Mouse (Mus musculus) kidney, postnatal 10 days (tissue): ENCODE measurements around the gene Cep78.

ENCODE experiments used
- DNase-seq: peaks from one replicate; pipeline ENCODE4 v3.0.0; 2021; ENCODE audit warnings: mixed read lengths

The Cep78 gene

DNA sequence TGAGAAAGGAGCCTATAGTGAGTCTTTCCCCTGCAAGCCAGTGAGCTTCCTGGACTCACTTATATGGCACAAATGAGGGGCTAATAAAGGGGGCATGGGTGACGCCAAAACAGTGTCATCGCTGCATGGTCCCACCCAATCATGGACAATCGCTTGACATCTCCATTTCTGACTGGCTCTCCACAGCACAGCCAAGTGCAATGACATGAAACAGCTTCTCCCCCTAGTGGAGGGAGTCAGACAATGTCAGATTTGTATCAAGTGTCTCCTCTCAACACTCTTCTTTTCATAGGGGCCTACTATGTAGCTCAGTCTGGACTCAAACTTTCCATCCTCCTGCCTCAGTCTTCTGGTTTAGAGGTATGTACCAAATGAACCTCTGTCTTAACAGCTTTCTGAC lies 19.7 kb downstream of the Cep78 start:
- DNase-seq: peak; percentile 59

DNA sequence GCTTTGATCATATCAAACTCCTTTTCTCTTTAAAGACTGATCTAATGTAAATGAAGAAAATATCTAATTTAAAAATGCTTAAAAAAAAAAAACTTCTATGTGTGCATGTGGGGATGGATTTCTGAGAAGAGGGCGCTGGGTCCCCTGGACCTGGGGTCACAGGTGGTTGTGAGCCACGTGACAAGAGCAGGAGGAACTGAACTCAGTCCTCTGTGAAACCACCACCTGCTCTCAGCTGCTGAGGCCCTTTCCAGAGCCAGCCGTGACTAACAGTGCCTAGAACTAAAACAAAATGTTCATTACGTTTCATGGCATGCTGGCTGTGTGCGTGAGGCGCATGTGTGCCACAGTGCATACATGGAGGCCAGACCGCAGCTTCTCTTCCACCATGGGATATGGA lies 20.3 kb downstream of the Cep78 start:
- no peak for DNase-seq

DNA sequence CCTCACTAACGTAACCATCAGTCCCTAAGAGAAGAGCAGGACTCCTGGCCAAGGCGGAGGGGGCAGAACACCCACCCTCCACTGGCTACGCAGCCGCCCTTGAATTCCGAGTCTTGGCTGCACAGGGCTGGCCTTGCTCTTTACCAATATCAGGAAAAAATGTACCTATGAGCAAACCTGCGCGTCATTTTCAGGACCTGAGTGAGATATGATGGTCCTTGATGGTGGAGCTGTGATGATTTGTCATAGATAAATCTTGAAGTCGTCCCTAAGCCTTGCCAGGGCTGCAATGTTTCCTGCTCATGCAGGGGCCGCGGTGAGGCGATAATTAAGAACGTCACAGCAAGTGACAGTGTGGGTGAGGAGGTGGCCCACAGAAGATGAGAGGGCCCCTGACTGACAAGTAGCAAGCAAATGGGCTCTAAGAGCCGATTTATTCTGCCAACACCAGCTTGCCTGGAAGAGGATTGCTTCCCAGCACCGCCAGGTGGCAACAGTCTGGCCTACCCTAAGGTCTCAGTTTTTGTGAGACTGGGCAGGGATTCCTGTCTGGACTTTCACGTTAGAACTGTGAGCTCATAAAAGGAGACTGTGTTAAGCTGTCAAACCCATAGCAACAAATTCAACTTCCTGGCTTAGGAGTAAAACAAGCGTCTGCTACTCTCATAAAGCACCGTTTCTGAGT lies 21.6 kb downstream of the Cep78 start:
- no peak for DNase-seq

DNA sequence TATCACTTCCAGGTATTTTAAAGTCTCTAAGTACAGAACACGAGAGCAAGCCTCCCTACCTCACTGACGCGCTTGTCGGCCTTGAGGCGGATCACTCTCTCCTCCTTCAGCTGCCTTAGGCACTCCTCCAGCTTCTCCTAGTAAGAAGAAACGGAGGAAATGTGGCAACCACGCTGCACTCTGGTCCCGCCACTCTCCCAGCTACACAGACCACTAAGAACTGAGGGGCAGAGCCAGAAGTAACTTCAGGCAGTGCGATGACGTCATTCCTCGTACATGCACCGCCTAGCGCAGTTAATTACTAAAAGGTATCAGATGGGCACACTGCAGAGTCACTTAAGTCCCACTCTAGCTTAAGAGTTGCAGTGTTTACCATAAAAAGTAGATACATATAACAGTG lies 22.5 kb downstream of the Cep78 start:
- DNase-seq: no peak

DNA sequence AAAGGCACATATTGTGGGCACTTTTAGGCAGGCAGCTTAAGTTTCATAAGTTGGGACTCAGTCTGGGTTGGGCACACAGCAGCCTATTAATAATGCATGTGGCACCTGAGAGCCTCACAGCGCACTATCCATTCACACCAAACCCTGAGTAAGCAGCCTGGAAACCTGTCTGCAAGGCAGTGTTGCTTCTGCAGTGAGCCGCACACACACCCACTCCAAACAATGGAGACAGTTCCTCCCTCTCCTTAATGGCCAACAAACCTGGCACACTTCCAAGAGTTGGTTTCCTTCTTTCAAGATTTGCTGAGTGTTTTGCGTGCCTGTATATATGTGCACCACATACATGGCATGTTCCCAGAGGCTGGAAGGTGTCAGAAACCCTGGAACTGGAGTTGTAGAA lies 34.6 kb downstream of the Cep78 start:
- peak; percentile 36 for DNase-seq

DNA sequence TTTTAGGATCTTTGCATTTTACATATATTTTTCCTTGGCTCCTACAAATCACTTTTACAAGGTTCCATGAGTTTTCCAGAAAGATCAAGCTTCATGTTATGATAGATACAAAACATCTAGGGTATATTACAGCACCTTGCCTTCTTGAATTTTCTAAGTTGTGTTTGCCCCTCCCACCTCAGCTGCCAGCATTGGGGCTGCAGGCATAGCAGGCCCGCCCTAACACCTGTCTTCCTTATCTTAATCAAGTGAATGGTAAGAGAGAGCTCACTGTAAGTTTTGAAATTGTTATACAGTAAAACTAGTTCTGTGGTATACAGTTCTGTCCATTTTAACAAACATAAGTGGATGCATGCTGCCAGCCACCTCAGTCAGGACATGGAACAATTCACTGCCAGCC lies 35.9 kb downstream of the Cep78 start:
- DNase-seq: no peak

DNA sequence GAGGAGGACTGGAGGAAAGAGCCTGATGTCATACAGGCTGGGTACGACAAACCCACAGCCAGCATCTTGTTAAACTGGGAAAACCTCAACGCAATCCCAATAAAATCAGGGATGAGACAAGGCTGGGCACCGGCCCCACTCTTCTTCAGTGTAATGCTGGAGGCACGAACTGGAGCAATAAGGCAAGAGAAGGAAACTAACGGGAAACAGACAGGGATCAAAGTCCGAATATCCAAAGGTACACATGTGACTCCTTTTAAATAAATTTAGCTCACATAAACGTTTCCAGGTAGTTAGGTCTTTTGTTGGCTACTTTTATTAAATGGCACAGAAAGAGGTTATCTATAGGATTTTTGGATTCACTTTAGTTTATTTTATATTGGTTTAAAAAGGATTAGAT lies 36.4 kb downstream of the Cep78 start:
- no peak for DNase-seq

DNA sequence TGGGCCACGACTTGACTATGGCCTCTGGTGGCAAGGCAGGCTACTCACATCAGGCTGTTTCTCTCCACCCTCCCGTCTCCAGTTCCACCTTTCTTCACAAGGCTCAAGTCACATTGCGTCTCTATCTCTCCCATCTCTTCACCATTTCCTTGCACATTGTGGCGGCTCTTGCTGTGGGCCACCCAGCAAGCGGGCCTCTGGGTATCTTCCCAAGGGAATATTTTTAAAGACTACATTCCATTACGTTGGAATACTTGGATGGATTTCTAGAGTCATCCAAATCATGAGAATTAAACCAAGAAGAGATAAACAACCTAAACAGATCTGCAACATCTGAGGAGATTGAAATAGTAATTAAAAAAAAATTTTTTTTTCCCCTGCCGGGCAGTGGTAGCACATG lies 37.6 kb downstream of the Cep78 start, which contains the start of gene Psat1:
Gene Psat1, minus strand, starts transcription at position 101 of the 400 bp plus-strand sequence.
- no peak for DNase-seq

DNA sequence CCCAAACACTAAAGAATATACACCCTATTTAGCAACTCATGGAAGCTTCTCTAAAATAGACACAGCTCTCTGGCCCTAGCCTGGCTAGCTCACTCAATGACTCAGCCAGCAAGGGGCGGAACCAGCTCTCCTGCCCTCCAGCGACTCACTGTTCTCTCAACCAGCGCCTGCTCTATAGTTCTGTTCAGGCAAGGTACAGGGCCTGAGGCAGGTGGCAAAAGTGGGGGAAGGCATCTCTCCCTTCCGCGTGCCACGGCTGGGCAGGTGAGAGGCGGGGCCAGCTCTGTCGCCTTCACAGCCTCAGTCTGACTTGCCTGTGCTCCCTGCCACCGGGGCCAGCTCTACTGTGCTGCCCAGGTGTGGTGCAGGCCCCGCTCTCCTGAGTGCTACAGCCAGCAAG lies 38.1 kb downstream of the Cep78 start:
- DNase-seq: peak; percentile 31

DNA sequence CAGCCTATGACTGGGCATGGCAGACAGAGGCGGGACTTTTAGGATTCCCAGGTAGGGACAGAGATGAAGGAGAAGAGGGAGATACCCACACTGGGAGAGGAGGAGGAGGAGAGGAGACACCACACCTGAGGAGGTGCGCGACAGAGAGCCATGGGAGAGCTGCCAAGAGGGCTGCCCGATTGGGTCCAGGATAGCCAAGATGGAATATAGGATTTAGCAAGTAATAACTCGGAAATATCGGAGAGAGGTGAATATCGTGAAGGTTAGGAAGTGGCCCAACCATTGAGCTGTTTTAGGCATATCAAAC lies 41.7 kb downstream of the Cep78 start:
- no peak for DNase-seq

DNA sequence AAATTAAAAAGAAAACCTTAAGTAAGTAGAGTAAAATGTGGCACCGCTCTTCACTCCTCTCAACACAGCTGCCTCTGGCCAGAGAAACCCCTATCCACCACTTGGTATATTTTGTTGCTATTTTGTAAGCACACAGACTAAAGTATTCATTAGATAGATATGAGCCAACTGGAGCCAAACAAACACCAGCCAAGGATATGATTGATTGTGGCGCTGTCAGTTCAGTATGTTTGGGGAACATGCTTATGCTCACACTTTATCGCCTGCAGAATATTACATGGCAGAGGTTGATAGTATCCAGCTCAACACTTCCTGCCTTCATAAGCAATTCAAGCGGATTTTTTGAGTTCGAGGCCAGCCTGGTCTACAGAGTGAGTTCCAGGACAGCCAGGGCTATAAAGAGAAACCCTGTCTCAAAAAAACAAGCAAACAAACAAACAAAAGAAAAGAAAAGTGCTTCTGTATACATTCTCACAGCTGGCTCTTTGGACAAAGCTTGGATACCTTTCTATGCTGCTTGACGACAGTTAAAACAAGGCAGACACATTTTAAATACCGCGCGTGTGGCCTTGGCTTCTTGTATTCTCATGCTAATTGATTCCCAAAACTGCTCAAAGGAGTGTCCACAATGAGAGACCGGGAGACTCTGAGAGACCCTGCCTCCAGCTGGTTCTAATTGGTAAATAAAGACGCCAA lies 42.2 kb downstream of the Cep78 start:
- no peak for DNase-seq

DNA sequence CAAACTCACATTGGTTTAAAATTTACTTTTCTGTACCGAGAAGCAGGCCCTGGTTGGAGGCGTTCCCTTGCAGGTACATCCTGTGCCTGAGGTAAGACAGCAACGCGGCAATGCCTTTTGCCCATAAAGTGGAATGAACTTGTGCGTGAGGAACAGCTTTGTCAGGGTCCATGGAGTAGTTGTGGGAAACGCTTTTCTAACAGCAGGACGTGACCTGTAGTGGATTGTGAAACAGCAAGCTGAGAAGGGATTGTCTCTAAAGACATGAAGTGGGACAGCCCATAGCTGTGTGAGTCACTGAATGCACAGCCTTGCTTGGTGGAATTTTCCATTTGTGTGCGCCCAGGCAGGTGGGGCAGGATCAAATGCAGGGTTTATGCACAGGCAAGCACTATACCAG lies 43.4 kb downstream of the Cep78 start:
- DNase-seq: peak; percentile 27

DNA sequence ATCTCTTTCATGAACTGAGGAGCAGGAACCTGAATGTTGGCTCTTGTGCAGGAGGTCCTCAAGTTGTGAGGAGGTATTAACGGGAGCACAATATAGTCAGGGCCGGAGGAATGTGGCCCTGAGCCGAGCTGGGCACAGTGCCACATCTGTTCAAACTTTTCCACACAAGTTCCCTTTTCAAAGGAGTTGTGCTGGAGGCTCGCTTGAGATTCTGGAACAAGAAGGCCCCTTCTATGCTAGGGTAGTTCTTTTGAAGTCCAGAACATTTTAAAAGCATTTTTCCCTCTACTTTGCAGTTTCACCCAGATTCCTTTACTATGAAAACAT lies 59.1 kb downstream of the Cep78 start:
- peak; percentile 92 for DNase-seq

DNA sequence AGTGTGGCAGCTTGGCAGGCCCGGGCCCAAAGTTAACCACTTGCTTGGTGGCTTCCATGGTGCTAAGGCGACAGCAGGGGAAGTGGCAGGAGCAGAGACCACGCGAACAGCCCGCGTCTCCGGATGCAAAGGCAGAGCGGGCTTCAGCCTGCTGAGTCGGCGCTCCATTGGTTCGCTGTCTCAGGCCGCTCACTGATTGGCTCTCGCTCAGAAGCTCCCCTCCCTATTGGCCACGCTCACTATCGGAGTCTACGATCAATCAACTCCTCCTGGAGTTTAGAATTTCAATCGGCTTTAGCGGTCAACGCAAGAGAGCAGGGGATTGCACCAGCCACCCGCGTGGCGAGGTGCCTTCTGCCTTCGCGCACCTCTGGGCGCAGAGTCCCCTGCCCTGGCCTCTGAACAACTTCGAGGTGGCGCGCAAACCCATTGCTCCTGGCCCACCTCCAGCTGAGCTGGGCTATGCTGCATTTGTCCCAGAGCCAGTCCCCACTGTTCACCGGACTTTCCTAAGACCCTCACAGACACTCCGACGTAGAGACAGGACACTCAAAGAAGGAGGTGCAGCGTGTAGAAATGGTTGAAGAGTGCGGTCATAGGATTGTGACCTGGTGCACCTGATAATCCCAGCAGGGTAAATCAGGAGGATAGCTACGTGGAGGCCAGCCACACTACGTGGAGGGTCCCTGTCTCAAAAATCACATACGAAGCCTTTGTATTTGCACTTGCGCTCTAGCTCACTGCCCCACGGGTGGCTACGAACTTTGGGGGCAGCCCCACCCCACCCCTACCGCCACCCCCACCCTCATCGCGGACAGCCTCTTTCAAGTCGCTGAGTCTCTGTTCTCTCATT lies 59.7 kb downstream of the Cep78 start:
- DNase-seq: peak; percentile 91

DNA sequence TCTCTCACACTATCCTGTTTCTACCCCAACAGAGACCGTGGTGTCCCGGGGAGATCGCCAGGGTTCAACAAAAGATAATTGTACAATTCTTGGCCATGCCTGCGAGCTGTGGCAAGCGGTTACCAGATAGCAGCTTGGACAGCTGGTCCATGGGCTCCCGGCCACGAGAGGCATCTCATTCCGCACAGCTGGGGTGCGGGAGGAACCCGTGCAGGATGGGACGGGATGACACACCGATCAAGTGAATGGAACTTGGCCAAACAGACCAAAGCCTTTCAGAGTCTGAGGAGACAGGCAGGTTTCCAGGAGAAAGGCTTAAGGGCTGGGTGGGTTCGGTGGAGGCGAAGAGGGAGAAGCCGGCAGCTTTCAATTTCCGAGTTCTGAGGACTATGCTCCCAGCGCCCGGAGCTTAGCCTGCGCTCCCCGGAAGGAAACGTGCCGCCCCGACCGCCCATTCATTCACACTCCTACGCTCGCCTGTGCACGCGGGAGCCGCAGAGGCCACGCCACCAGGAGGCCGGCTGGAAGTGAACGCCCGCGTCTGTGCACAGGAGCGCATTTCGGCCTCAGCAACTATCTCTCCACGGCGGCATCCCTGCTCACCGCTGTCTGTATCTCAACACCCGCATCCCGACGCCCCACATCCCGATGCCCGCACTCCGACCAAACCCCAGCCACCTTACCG lies 60.5 kb downstream of the Cep78 start:
- peak; percentile 63 for DNase-seq

DNA sequence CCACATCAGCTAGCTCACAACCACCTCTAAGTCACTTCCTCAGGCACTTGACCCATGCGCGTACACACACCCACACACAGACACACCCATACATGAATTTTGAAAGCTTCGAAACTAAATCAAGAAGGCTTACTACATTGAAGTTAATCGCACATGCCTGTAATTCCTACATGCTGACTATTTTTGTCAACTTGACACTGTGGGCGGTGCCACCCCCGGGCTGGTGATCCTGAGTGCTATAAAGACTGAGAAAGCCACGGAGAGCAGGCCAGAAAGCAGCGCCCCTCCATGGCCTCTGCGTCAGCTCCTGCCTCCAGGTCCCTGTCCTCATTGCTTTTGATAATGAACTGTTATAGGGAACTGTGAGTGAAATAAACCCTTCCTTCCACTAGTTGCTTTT lies 61.4 kb downstream of the Cep78 start:
- peak; percentile 30 for DNase-seq

DNA sequence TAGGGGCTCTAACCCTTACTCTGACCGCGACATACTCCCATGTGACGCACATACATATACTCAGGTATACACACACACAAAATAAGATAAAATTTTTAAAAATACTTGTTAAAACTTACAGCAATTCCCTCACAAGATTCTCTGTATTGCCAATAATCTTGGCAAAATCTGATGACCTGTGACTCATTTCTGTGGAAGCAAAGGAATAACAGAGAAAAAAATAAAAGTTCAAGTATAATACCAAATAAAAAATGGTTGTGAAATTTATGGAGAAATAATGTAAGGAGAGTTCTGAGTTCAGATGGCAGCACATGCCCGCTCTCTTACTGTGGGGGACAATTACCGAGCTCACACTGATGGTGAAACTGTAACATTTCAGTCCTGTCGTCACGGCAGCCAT lies 65.5 kb downstream of the Cep78 start:
- no peak for DNase-seq

DNA sequence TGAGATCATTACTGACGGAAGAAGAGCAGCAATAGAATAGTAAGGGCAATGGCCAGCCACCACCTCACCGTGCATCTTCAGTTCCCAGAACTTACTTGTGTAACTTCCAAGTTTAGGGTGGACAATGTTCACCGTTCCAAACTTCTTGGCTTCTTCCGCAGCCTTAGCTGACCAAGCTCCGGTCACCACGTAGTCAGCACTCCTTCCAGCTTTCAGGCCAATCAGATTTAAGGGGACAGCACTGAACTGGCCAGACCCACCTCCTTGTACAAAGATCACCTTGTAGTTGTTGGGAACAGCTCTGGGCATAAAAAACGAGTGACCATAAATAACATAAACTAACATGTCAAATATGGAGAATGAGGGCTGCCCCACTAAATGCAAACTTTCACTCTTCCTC lies 66.7 kb downstream of the Cep78 start:
- DNase-seq: no peak

DNA sequence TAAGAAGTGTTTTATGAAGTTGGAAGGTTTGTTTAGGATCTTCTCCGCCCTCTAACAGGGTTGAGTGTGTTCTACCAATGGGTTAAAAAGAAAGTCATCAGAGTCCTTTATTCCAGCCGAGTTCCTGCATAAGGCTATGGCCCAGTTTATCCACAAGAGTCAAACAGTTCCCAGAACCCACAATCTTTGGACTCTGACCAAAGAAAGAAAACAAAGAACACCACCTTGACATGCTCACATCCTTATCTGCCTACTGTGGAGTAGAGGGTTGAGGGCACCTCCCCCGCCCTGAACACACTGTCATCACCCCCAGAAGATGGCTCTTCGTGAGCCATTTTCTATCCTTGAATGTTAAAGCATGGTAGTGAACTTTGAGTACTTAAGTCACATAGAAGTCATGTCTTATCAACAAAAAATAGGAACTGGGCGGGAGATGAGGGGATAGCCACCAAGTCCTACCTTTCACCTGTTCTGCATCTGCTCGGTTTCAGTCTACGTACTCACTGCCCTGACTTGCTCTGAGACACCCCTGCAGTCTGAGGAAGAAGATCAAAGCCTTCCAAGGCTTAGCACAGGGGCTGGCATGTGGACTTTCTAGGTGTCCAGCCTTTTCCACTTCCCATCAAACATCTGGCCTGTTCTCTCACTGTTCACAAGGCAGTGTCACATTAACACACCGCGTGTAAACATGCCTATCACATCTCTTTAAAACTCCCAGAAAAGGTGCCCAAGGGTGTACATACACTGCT lies 71.4 kb downstream of the Cep78 start:
- DNase-seq: no peak

DNA sequence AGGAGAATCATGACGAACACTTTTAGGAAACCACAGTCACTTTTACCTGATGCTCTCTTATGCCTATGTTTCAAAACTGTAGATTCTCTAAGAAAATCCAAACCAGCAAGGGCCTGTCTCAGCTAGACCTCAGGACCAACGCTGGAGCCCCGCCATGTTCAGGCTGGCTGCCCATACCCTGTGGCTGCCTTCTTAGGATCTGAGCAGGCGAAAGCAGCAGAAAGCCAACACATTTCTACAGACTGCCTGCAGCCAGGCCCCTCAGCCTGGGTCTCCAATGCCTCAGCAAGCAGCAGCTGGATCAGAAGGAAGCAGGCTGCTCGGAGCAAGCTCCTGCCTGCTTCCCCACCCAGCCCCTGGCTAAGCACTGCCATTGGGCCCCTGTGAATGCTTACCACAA lies 73.3 kb downstream of the Cep78 start:
- DNase-seq: no peak

DNA sequence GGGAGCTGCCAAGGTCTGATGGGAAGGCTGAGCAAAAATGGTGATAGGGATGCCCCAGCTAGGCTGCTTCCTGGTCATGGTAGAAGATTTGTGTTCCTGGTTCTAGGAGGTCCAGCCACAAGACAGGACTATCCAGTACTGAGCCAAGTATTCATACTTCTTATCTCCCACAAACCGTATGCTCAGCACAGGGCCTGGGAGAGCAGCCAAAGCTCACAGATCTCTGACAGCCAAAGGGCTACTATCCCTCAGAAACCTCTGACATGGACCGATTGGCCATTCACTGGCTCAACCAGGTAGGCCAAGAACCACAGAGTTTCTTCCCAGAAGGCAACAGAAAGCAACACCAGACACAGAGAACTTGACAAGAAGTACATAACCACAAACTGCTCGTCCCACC lies 73.8 kb downstream of the Cep78 start:
- no peak for DNase-seq

DNA sequence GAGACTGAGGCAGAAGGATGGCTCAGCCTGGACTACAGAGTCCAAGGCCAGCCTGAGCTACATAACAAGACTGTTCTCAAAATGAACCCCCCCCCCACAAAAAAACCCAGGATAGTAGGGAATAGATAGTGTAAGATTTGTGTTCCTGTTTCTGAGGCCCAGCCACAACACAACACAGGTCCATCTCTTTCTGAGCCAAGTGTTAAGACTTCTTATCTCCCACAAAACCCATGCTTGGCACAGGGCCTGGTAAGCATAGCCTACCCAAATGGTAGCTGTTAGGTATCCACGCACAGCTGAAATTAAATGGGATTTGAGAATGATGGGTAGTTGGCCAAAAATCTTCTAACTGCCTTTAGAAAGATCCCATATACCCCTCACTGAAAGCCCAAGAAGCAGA lies 74.3 kb downstream of the Cep78 start:
- no peak for DNase-seq

DNA sequence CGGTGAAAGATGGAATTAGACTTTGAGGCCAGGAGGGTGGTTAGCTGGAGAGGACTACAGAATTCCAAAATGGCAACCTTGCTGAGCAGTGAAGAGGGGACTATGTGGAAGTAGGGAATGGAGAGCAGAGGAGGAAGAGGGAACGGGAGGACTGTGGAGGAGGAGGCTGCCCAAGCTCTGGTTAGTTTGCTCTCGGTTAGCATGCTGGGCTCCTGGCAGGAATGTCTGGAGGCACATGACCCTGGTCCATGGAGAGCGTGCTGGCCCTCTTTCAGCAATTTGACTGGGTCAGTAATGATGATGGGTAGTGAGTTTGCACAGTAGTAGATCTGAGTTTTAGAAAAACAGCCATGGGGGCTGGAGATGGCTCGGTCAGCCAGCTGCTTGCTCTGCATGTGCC lies 76.8 kb downstream of the Cep78 start:
- no peak for DNase-seq
